Mouse (Mus musculus) megakaryocyte, adult 5-6 weeks (primary cell): Measurements from ENCODE around the gene Tmem30c. TPM values are rescaled to one million over a fixed set of nuclear protein-coding genes. Genes with fewer than 3 reads are reported as not detected.

Experiments used
- ATAC-seq: 2 replicates; pipeline ENCODE4 v1.8.0; 2016; ENCODE audit warnings: mild to moderate bottlenecking, inconsistent platforms; ENCODE audit not compliant: poor library complexity, severe bottlenecking
- total RNA-seq, 2 experiments: library from RNA; stranded (forward) in 1 of 2; stranded (reverse) in 1 of 2; fragments of 153-499, 151-499 nt in 1 of 2; fragments of 221-1000, 200-1000 nt in 1 of 2; gene quantifications; 2 replicates each; pipeline versions ENCODE4 v1.2.3 to v1.2.4; 2015 to 2017

Tmem30c gene
- total RNA-seq, 2 experiments from 2014 or later = not detected

- ATAC-seq = peak; percentile 80
These were observed 8.9 kb upstream of the Tmem30c start for GRCm38 (mm10) chr16:57301512-57302115.

GRCm38 (mm10) chr16:57295216-57295934 is 2.7 kb upstream of the Tmem30c start:
- ATAC-seq = no peak

DNA sequence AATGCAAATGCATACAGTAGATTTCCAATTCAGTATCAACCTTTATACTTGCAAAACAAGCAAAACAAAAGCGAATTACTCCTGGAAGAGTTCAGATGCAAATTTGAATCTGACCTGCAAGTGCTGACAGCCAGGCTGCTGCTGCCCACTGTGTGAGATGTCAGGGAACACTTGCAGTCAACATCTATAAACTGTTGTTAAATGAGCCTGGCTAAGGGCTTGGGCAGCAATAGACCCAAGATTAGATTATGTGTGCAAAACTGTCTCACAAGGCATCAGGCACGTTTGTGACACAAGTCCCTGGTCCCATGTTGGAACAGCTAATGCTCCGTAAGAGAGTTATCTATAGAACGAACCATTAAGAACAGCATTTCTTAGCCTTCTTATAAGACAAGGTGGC is 369 bp downstream of the Tmem30c start:
- ATAC-seq = no peak

DNA sequence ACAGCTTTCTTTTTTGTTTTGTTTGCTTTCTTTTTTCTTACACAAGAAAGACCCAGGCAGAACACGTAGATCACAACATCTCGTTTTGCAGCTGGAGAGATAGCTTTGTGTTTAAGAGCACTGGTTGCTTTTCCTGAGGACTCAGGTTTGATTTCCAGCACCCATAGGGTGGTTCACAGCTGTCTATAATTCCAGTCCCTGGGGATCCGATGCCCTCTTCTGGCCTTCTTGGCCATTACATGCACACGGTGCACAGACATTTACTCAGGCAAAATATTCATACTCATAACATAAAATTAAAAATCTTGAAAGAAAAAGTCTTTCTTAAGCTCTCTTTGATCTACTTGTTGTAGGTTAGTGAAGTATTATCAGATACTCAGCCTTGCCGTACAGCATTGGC is 969 bp downstream of the Tmem30c start:
- ATAC-seq = no peak

GRCm38 (mm10) chr16:57281417-57281816 is 11.2 kb downstream of the Tmem30c start:
- no peak for ATAC-seq

DNA sequence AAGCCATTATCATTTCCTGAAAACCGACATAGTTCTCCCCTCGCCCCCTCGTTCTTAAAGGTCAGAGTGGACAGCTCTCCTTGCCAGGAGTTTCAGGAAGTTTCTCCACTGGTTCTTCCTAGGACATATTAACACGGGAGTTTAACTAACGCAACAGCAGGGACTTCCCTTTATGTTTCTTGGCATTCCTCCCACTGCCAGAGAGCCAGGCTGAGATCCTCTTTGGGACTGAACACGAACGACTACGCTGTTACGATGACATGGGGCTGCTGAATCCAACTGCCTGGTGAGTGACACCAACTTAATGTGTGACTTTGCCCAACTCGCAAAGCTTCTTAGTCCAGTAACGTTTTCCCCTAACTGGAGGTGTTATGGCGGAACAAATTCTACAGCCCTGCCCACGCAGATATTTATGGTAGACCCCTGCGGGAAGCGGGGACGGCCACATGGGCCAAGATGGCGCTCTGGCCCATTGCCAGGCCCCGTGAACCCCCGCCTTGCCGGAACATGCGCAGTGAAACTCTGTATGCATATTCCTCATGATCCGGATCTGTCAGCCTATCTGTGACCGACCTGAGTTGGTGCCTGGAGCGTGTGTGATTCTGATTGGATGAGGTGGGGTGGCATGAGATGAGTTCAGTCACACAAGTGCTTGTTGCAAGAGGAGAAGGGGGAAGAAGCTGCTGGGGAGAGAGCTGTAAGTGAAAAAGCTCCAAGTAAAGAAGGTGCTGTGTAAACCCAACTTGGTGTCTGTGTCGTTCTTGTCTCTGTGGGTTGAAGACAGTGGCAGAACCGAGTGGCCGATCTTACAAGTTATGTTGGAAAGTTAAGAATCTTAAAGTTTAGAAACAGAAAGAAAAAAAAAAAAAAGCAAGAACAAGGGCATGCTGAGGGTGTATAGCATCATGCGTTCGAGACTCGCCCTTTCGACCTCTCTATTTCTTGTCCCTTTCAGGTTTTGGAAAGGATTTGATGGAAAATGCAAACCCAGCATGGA is 12.1 kb downstream of the Tmem30c start:
- peak; percentile 51; the same call in 1 of the 2 replicates for ATAC-seq

DNA sequence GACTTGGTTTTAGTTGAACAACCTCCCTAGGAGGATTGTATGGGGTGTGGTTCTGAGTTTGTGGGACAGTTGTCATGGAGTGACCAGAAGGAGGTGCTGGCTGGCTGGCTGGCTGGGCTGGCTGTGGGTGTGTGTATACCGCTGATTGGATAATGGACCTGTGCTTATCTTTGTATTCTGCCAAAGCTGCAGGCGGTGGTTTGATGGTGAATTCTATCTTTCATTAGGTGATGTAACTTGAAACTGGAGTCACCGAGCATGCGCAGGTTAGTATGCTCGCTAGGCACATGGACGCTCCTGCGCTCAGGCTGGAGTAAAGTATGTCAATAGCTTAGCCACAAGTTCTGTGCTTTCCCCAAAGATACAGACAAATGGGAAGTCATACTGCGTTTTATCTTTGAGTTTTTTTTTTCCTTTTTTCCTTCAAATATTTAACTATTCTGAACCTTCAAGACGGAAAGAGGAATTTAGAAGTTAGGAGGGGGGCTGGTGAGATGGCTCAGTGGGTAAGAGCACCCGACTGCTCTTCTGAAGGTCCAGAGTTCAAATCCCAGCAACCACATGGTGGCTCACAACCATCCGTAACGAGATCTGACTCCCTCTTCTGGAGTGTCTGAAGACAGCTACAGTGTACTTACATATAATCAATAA is 13.6 kb downstream of the Tmem30c start:
- ATAC-seq = no peak

GRCm38 (mm10) chr16:57269751-57270150 is 22.9 kb downstream of the Tmem30c start:
- no peak for ATAC-seq

- no peak for ATAC-seq
These were observed 24.4 kb downstream of the Tmem30c start for GRCm38 (mm10) chr16:57268058-57268841.

GRCm38 (mm10) chr16:57267068-57267467 is 25.6 kb downstream of the Tmem30c start:
- no peak for ATAC-seq

- no peak for ATAC-seq
These were observed 32.5 kb downstream of the Tmem30c start for GRCm38 (mm10) chr16:57260152-57260551.

GRCm38 (mm10) chr16:57259356-57260083 is 33.1 kb downstream of the Tmem30c start:
- ATAC-seq = peak; percentile 91

- ATAC-seq = no peak
These were observed 40.9 kb downstream of the Tmem30c start for GRCm38 (mm10) chr16:57251589-57252421.

DNA sequence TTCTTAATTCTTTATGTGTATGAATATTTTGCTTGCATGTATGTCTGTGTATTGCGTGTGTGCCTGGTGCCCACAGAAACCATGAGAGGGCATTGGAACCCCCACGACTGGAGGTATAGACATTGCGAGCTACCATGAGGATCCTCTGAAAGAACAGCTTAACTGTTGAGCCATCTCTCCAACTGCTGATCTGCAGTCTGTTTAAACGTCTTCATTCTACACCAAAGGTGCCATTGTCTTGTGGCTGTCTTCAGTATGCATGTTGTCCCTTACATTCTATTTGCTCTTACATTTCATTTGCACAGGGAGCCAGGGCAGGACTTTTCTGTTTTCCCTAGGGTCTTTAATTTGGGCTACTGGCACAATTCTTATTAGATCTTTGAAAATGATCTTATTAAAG is 41.7 kb downstream of the Tmem30c start:
- ATAC-seq = no peak

DNA sequence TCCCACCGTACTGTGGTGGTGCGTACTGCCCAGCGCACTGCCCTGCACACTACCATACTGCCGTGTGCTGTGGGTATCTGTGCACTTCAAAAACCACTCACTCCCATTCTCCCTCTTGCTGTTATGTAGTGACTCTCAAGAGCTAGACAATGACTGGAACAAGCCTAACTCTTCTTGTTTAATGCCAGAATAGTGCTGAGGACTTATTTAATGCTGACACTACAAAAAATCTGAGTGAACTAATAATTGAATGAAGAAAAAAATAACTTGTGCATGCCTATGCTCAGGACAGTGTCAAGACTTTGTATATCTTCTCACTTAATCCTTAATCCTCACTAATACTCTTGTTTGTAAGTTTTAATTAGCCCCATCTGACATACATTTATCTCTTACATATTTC is 45.2 kb downstream of the Tmem30c start:
- no peak for ATAC-seq

- ATAC-seq = peak; percentile 89
These were observed 46.1 kb downstream of the Tmem30c start for GRCm38 (mm10) chr16:57246596-57246995.

- peak; percentile 70 for ATAC-seq
These were observed 48.8 kb downstream of the Tmem30c start for GRCm38 (mm10) chr16:57243858-57244248.

GRCm38 (mm10) chr16:57243205-57243857 is 49.3 kb downstream of the Tmem30c start:
- 0 out of 2 replicates have a peak, but pooled peaks have one; percentile 14 for ATAC-seq
